Mouse (Mus musculus): Measurements from ENCODE around the gene Olfr1016. TPM values are rescaled to one million over a fixed set of nuclear protein-coding genes. Genes with fewer than 3 reads are reported as not detected.

The Olfr1016 gene
- polyA plus RNA-seq, 1 experiment: not detected

DNA sequence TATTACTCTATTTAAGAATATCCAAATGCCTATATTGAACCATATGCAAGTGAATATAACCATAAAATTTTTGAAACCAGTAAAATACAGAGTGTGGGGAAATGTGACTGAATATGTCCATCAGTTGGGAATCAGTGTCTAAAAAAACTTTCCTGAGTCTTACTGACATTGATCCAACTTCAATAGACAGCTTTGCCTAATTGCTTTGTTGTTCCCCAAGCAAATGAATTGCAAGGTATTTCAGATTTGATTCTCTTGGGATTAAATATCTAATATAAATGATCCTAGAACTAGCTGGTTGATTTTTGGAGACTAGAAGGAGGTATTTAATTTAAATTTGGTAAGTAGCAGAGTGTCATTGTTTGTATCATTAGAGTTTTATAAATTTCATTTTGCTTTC is 29.9 kb downstream of the Olfr1016 start, which contains the start of gene Olfr1014:
TSS of gene Olfr1014 (plus strand) at position 301 of the 400 bp plus-strand sequence.
- TF ChIP-seq POLR2A (IDR thresholded peaks at IDR 0.05; ENCODE audit: low read depth, low read length) (no peak), CTCF (IDR thresholded peaks at IDR 0.05; ENCODE audit: extremely low read depth, insufficient read length, insufficient replicate concordance, low read depth, low read length) (no peak)
- no peaks in the 10 kb centered on the region for H3K4me1 ChIP-seq (ENCODE audit: control insufficient read depth, insufficient read depth, insufficient read length, low read length)
- no peaks in the 10 kb centered on the region for H3K36me3 ChIP-seq (ENCODE audit: control insufficient read depth, insufficient read depth, low read length)
- H3K27ac ChIP-seq (ENCODE audit: insufficient read depth, low read depth, low read length): no peak within 1 kb of the TSS
- no peak within 1 kb of the TSS for H3K4me3 ChIP-seq (ENCODE audit: low read depth, low read length)
- H3K27me3 ChIP-seq (ENCODE audit: control insufficient read depth, insufficient read depth, low read length): no peaks in the 10 kb centered on the region

DNA sequence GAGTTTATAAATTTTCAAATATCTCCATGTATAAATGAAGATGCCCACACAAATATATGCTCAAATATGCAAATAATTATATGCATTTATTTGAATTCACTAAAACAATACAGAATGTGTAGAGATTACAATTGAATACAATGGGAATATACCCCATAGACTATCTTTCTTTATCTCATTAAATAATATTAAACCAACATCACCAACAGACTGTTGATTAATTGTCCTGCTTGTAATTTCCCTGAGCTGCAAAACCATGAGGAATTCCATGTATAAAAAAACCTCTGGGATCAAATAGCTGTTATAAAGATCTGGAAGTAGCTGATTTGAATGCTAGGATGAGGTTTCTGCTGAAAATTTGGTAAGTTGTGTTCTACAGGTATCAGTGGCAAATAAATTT is 35.5 kb downstream of the Olfr1016 start, which contains the start of gene Olfr1013:
TSS of gene Olfr1013 (plus strand) at position 301 of the 400 bp plus-strand sequence.
- Histone ChIP-seq H3K27ac (ENCODE audit: insufficient read depth, low read depth, low read length) (no peak within 1 kb of the TSS), H3K27me3 (ENCODE audit: control insufficient read depth, insufficient read depth, low read length) (no peaks in the 10 kb centered on the region), H3K4me1 (ENCODE audit: control insufficient read depth, insufficient read depth, insufficient read length, low read length) (no peaks in the 10 kb centered on the region), H3K4me3 (ENCODE audit: low read depth, low read length) (no peak within 1 kb of the TSS), H3K36me3 (ENCODE audit: control insufficient read depth, insufficient read depth, low read length) (no peaks in the 10 kb centered on the region)
- TF ChIP-seq POLR2A (IDR thresholded peaks at IDR 0.05; ENCODE audit: low read depth, low read length) (no peak), CTCF (IDR thresholded peaks at IDR 0.05; ENCODE audit: extremely low read depth, insufficient read length, insufficient replicate concordance, low read depth, low read length) (no peak)

DNA sequence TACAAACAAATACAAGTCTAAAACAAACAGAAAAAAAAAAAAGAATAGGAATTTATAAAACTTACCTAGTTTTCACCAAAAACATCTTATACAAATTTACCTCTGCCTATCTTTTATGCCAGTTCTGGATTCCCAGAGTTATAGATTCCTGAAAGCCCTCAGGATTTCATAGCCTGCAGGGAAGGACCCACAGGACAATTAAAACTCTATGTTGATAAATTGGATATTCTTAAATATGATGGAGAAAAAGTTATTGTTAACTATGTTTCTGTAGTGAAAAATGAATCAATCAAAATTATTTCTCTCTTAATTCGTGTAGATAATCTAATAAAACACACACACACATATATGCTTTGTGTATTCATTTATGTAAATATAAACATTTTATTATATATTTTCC is 39.7 kb downstream of the Olfr1016 start, which contains the start of gene Olfr1012:
TSS of gene Olfr1012 (minus strand) at position 101 of the 400 bp plus-strand sequence.
- WGBS: 54% methylated on average over 1 of the region's 1 CpGs
- no peak within 1 kb of the TSS for H3K4me3 ChIP-seq (ENCODE audit: low read depth, low read length)
- no peaks in the 10 kb centered on the region for H3K27me3 ChIP-seq (ENCODE audit: control insufficient read depth, insufficient read depth, low read length)
- H3K4me1 ChIP-seq (ENCODE audit: control insufficient read depth, insufficient read depth, insufficient read length, low read length): no peaks in the 10 kb centered on the region
- no peak within 1 kb of the TSS for H3K27ac ChIP-seq (ENCODE audit: insufficient read depth, low read depth, low read length)
- TF ChIP-seq POLR2A (IDR thresholded peaks at IDR 0.05; ENCODE audit: low read depth, low read length): no peak
- no peak for TF ChIP-seq CTCF (IDR thresholded peaks at IDR 0.05; ENCODE audit: extremely low read depth, insufficient read length, insufficient replicate concordance, low read depth, low read length)
- H3K36me3 ChIP-seq (ENCODE audit: control insufficient read depth, insufficient read depth, low read length): no peaks in the 10 kb centered on the region

DNA sequence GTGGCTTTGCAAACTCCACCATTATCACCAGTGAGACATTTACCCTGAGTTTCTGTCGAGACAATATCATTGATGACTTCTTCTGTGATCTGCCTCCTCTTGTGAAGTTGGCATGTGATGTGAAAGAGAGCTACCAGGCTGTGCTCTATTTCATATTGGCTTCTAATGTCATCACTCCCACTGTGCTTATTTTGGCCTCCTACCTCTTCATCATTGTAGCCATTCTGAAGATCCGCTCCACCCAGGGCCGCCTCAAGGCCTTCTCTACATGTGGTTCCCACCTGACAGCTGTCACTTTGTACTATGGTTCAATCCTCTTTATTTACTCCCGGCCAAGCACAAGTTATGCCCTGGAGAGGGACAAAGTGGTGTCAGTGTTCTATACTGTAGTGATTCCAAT is 48.5 kb downstream of the Olfr1016 start:
- TF ChIP-seq POLR2A (IDR thresholded peaks at IDR 0.05; ENCODE audit: low read depth, low read length): no peak
- no peak for TF ChIP-seq CTCF (IDR thresholded peaks at IDR 0.05; ENCODE audit: extremely low read depth, insufficient read length, insufficient replicate concordance, low read depth, low read length)
- no peak overlapping the region for H3K27ac ChIP-seq (ENCODE audit: insufficient read depth, low read depth, low read length)
- no peaks in the 10 kb centered on the region for H3K36me3 ChIP-seq (ENCODE audit: control insufficient read depth, insufficient read depth, low read length)
- 81% methylated on average over 4 of the region's 4 CpGs for WGBS
- H3K4me1 ChIP-seq (ENCODE audit: control insufficient read depth, insufficient read depth, insufficient read length, low read length): no peaks in the 10 kb centered on the region
- H3K27me3 ChIP-seq (ENCODE audit: control insufficient read depth, insufficient read depth, low read length): no peaks in the 10 kb centered on the region
- H3K4me3 ChIP-seq (ENCODE audit: low read depth, low read length): no peak overlapping the region

Other genes starting within 250 kb of the Olfr1016 start
- not detected in 2 replicates for gene Olfr996, start 223.3 kb downstream of the Olfr1016 start, polyA plus RNA-seq (2012; rRNA removed)
- gene Olfr998, start 213.6 kb downstream of the Olfr1016 start, polyA plus RNA-seq (2012; rRNA removed): not detected in 2 replicates
- not detected in 2 replicates for gene Olfr1000, start 190.6 kb downstream of the Olfr1016 start, polyA plus RNA-seq (2012; rRNA removed)
- not detected in 2 replicates for gene Olfr1002, start 151.8 kb downstream of the Olfr1016 start, polyA plus RNA-seq (2012; rRNA removed)
- gene Olfr154, start 138.1 kb downstream of the Olfr1016 start, polyA plus RNA-seq (2012; rRNA removed): not detected in 2 replicates
- not detected in 2 replicates for gene Olfr1006, start 123.8 kb downstream of the Olfr1016 start, polyA plus RNA-seq (2012; rRNA removed)
- not detected in 2 replicates for gene Olfr1008, start 113.1 kb downstream of the Olfr1016 start, polyA plus RNA-seq (2012; rRNA removed)
- not detected in 2 replicates for gene Olfr1009, start 87.1 kb downstream of the Olfr1016 start, polyA plus RNA-seq (2012; rRNA removed)
- gene Olfr1012, start 39.8 kb downstream of the Olfr1016 start, polyA plus RNA-seq (2012; rRNA removed): not detected in 2 replicates
- not detected in 2 replicates for gene Olfr1013, start 35.4 kb downstream of the Olfr1016 start, polyA plus RNA-seq (2012; rRNA removed)
- not detected in 2 replicates for gene Olfr1014, start 29.8 kb downstream of the Olfr1016 start, polyA plus RNA-seq (2012; rRNA removed)
- gene Olfr1015, start 20.5 kb downstream of the Olfr1016 start, polyA plus RNA-seq (2012; rRNA removed): not detected in 2 replicates
- gene Olfr1018, start 15.9 kb upstream of the Olfr1016 start, polyA plus RNA-seq (2012; rRNA removed): not detected in 2 replicates
- not detected in 2 replicates for gene Olfr1019, start 42.9 kb upstream of the Olfr1016 start, polyA plus RNA-seq (2012; rRNA removed)
- gene Olfr1020, start 44.5 kb upstream of the Olfr1016 start, polyA plus RNA-seq (2012; rRNA removed): not detected in 2 replicates
- gene Olfr1022, start 66.0 kb upstream of the Olfr1016 start, polyA plus RNA-seq (2012; rRNA removed): not detected in 2 replicates
- gene Olfr1023, start 83.1 kb upstream of the Olfr1016 start, polyA plus RNA-seq (2012; rRNA removed): not detected in 2 replicates
- not detected in 2 replicates for gene Olfr1024, start 102.5 kb upstream of the Olfr1016 start, polyA plus RNA-seq (2012; rRNA removed)
- gene Olfr1025-ps1, start 112.6 kb upstream of the Olfr1016 start, polyA plus RNA-seq (2012; rRNA removed): not detected in 2 replicates
- not detected in 2 replicates for gene Olfr1026, start 119.0 kb upstream of the Olfr1016 start, polyA plus RNA-seq (2012; rRNA removed)
- gene Olfr1028, start 147.9 kb upstream of the Olfr1016 start, polyA plus RNA-seq (2012; rRNA removed): not detected in 2 replicates
- not detected in 2 replicates for gene Olfr1029, start 171.4 kb upstream of the Olfr1016 start, polyA plus RNA-seq (2012; rRNA removed)
- not detected in 2 replicates for gene Olfr1030, start 176.7 kb upstream of the Olfr1016 start, polyA plus RNA-seq (2012; rRNA removed)
- gene Olfr1031, start 187.8 kb upstream of the Olfr1016 start, polyA plus RNA-seq (2012; rRNA removed): not detected in 2 replicates
- gene Olfr1032, start 203.0 kb upstream of the Olfr1016 start, polyA plus RNA-seq (2012; rRNA removed): not detected in 2 replicates
- 0.06 TPM in 1 of 2 replicates, not detected in the other for gene Olfr1033, start 218.1 kb upstream of the Olfr1016 start, polyA plus RNA-seq (2012; rRNA removed)
- gene Olfr1034, start 243.3 kb upstream of the Olfr1016 start, polyA plus RNA-seq (2012; rRNA removed): 0.03 TPM in 1 of 2 replicates, not detected in the other

All from small intestine, adult 2 months (tissue).